Mouse (Mus musculus) cerebellum, adult 2 months (tissue): ENCODE results near the gene Opa3. TPM values are rescaled to one million over a fixed set of nuclear protein-coding genes. Genes with fewer than 3 reads are reported as not detected.

Experiments used
- DNase-seq, 2 experiments: peaks; one replicate each; pipeline ENCODE4 v3.0.0; 2021
- H3K27ac ChIP-seq: fragments of 200-500 bp; 2 replicates; pipeline ENCODE4 v1.5.1; 2012; ENCODE audit warnings: low read length, control low read depth, inconsistent platforms; ENCODE audit not compliant: insufficient read depth
- H3K27me3 ChIP-seq: fragments of 200-500 bp; 2 replicates; pipeline ENCODE4 v1.6.1; 2012; ENCODE audit warnings: inconsistent platforms, mild to moderate bottlenecking, low read length, moderate library complexity; ENCODE audit not compliant: control insufficient read depth, insufficient read depth
- H3K4me1 ChIP-seq: fragments of 200-500 bp; 2 replicates; pipeline ENCODE4 v1.6.1; 2011; ENCODE audit warnings: low read length; ENCODE audit not compliant: control insufficient read depth, insufficient read depth
- H3K4me3 ChIP-seq: fragments of 200-500 bp; replicated peaks from 2 replicates; pipeline ENCODE3; 2011; ENCODE audit warnings: mild to moderate bottlenecking, low read depth, low read length, control low read depth; ENCODE audit not compliant: insufficient read depth
- CTCF ChIP-seq: fragments of 200-500 bp; IDR thresholded peaks from 2 replicates; pipeline ENCODE4 v1.5.1; 2011; ENCODE audit warnings: low read depth, mild to moderate bottlenecking, control low read depth, low read length, moderate library complexity, borderline replicate concordance; ENCODE audit not compliant: insufficient read depth
- POLR2A ChIP-seq: fragments of 200-500 bp; IDR thresholded peaks from 2 replicates; pipeline ENCODE4 v1.6.1; 2011; ENCODE audit warnings: low read length, control low read depth, borderline replicate concordance; ENCODE audit not compliant: insufficient read depth
- WGBS: fragments of 180-500 bp; shearing (Covaris S2); methylation state at CpG from one replicate; pipeline ENCODE4 v1.1.7; 2018; 5-methylcytosine and 5-hydroxymethylcytosine counted together
- polyA plus RNA-seq: library from polyadenylated mRNA; depleted of rRNA; stranded (reverse); fragments of >200 nt; gene quantifications from 2 replicates; pipeline ENCODE4 v1.2.3, GENCODE M21; 2012

Gene Opa3
- polyA plus RNA-seq, 1 experiment, result 40.1 TPM

- Histone ChIP-seq H3K4me3 (peak overlapping the region; percentile 58), H3K27ac (peak overlapping the region; percentile 37; the same call in 1 of the 2 replicates), H3K27me3 (no peaks in the 10 kb centered on the region), H3K4me1 (peaks cover 37% of the 10 kb centered on the region)
- DNase-seq, result no peak
- no peak for TF ChIP-seq POLR2A
- no peak for TF ChIP-seq CTCF
- 62% methylated on average over 10 of the region's 10 CpGs for WGBS
These were observed 41.0 kb downstream of the Opa3 start for GRCm38 (mm10) chr7:19268993-19269681.

- no peak for TF ChIP-seq CTCF
- no peak for TF ChIP-seq POLR2A
- Histone ChIP-seq H3K4me1 (peaks cover 31% of the 10 kb centered on the region), H3K27ac (peak overlapping the region; percentile 37; the same call in 1 of the 2 replicates), H3K4me3 (peak overlapping the region; percentile 58), H3K27me3 (no peaks in the 10 kb centered on the region)
- WGBS, result 5% methylated on average over 12 of the region's 19 CpGs
- no peak for DNase-seq
These were observed 41.7 kb downstream of the Opa3 start for GRCm38 (mm10) chr7:19269721-19270441.

- H3K27ac ChIP-seq, result no peak overlapping the region
These were observed 42.5 kb downstream of the Opa3 start for GRCm38 (mm10) chr7:19270509-19271237.

GRCm38 (mm10) chr7:19271238-19272172 lies 43.4 kb downstream of the Opa3 start, which contains the start of gene Vasp:
Vasp (minus strand) TSS chr7:19271817.
- DNase-seq, result peak; percentile 85 to 87
- peak; percentile 53; the same call in 1 of the 2 replicates for TF ChIP-seq POLR2A
- TF ChIP-seq CTCF, result no peak
- Histone ChIP-seq H3K27ac (peak within 1 kb of the TSS; percentile 73), H3K4me1 (peaks cover 14% of the 10 kb centered on the region), H3K4me3 (peak within 1 kb of the TSS; percentile 64), H3K27me3 (no peaks in the 10 kb centered on the region)
- WGBS, result under 1% methylated on average over 59 of the region's 62 CpGs

More at GRCm38 (mm10) chr7:19270509-19271237, 42.5 kb downstream of the Opa3 start:
- peaks cover 23% of the 10 kb centered on the region for H3K4me1 ChIP-seq
- no peak for TF ChIP-seq CTCF
- TF ChIP-seq POLR2A, result no peak
- no peaks in the 10 kb centered on the region for H3K27me3 ChIP-seq
- DNase-seq, result no peak
- H3K4me3 ChIP-seq, result peak overlapping the region; percentile 64
- WGBS, result 3% methylated on average over 21 of the region's 21 CpGs

- peak overlapping the region; percentile 64 for H3K4me3 ChIP-seq
- H3K27ac ChIP-seq, result peak overlapping the region; percentile 12; the same call in 1 of the 2 replicates
- peaks cover 7% of the 10 kb centered on the region for H3K4me1 ChIP-seq
- TF ChIP-seq POLR2A (no peak), CTCF (no peak)
- H3K27me3 ChIP-seq, result no peaks in the 10 kb centered on the region
- DNase-seq, result peak; percentile 71 to 75
- WGBS, result under 1% methylated on average over 36 of the region's 36 CpGs
These were observed 44.1 kb downstream of the Opa3 start for GRCm38 (mm10) chr7:19272173-19272764.

- no peak overlapping the region for H3K27ac ChIP-seq
- TF ChIP-seq CTCF, result peak; percentile 36; the same call in 1 of the 2 replicates
- no peak for TF ChIP-seq POLR2A
- H3K4me3 ChIP-seq, result no peak overlapping the region
- H3K27me3 ChIP-seq, result no peaks in the 10 kb centered on the region
- no peak for DNase-seq
- no peaks in the 10 kb centered on the region for H3K4me1 ChIP-seq
- 58% methylated on average over 4 of the region's 4 CpGs for WGBS
These were observed 48.1 kb downstream of the Opa3 start for GRCm38 (mm10) chr7:19276253-19276652.
